Mouse (Mus musculus) heart, embryonic 13.5 days (tissue): ENCODE measurements around the gene Gnaq. TPM values are rescaled to one million over a fixed set of nuclear protein-coding genes. Genes with fewer than 3 reads are reported as not detected.
A peak's percentile ranks its signal among the peaks of the same experiment; 100 is the strongest.

ENCODE experiments used
- ATAC-seq: fragments of 200-750 bp; cut with Nextera tagmentation; 2 replicates; pipeline ENCODE4 v1.8.0; 2017; ENCODE audit warnings: moderate TSS enrichment; ENCODE audit not compliant: insufficient number of reproducible peaks, low FRiP score, low TSS enrichment; ENCODE audit errors: extremely low read depth
- H3K27ac ChIP-seq: fragments of 300-500 bp; sonication (generic); replicated peaks from 2 replicates; pipeline ENCODE4 v1.5.1; 2015; ENCODE audit warnings: moderate library complexity, mild to moderate bottlenecking, inconsistent platforms
- H3K27me3 ChIP-seq: fragments of 300-500 bp; sonication (generic); replicated peaks from 2 replicates; pipeline ENCODE4 v1.6.1; 2015; ENCODE audit warnings: mild to moderate bottlenecking, inconsistent platforms
- H3K36me3 ChIP-seq: fragments of 300-500 bp; sonication (generic); 2 replicates; pipeline ENCODE4 v1.6.1; 2015; ENCODE audit warnings: mild to moderate bottlenecking, inconsistent platforms
- H3K4me1 ChIP-seq: fragments of 300-500 bp; sonication (generic); 2 replicates; pipeline ENCODE4 v1.6.1; 2015; ENCODE audit warnings: inconsistent platforms
- H3K4me2 ChIP-seq: fragments of 300-500 bp; sonication (generic); 2 replicates; pipeline ENCODE4 v1.6.1; 2015; ENCODE audit warnings: inconsistent platforms, mild to moderate bottlenecking, moderate library complexity
- H3K4me3 ChIP-seq: fragments of 300-500 bp; sonication (generic); 2 replicates; pipeline ENCODE4 v1.5.1; 2015; ENCODE audit warnings: moderate library complexity, mild to moderate bottlenecking, inconsistent platforms
- H3K9ac ChIP-seq: fragments of 300-500 bp; sonication (generic); 2 replicates; pipeline ENCODE4 v1.6.1; 2015; ENCODE audit warnings: inconsistent platforms, mild to moderate bottlenecking, moderate library complexity
- H3K9me3 ChIP-seq: fragments of 300-500 bp; sonication (generic); 2 replicates; pipeline ENCODE4 v1.6.1; 2016; ENCODE audit warnings: inconsistent platforms
- WGBS: fragments of 180-500 bp; shearing (Covaris S2); methylation state at CpG from one replicate; pipeline ENCODE4 v1.1.7; 2015; ENCODE audit warnings: mixed read lengths; 5-methylcytosine and 5-hydroxymethylcytosine counted together
- microRNA-seq: library from miRNA; unstranded; fragments of <30 nt; microRNA quantifications from one replicate; pipeline ENCODE4, GENCODE M21; 2016
- polyA plus RNA-seq: library from polyadenylated mRNA; unstranded; fragments of >200 nt; fragmentation: Nextera tagmentation; extraction: Ambion mirVana; gene quantifications from 2 replicates; pipeline ENCODE4 v1.2.1, GENCODE M21; 2015

The Gnaq gene
- polyA plus RNA-seq, 1 experiment from 2014 or later, result 16.9 TPM

- whole genome bisulfite sequencing, result 75% methylated on average over 5 of the region's 5 CpGs
- no peak for ATAC-seq
- Histone ChIP-seq H3K36me3 (no peaks in the 10 kb centered on the region), H3K27ac (no peak overlapping the region), H3K27me3 (no peaks in the 10 kb centered on the region), H3K4me1 (no peaks in the 10 kb centered on the region), H3K9me3 (no peaks in the 10 kb centered on the region), H3K9ac (no peak overlapping the region), H3K4me2 (no peak overlapping the region), H3K4me3 (no peak overlapping the region)
Observed at GRCm38 (mm10) chr19:16418086-16418663, 285.5 kb downstream of the Gnaq start.

- H3K4me3 ChIP-seq, result no peak overlapping the region
- no peak overlapping the region for H3K27ac ChIP-seq
- H3K4me2 ChIP-seq, result no peak overlapping the region
- ATAC-seq, result no peak
- H3K9ac ChIP-seq, result no peak overlapping the region
- no peaks in the 10 kb centered on the region for H3K27me3 ChIP-seq
- peaks cover 12% of the 10 kb centered on the region for H3K9me3 ChIP-seq
- H3K4me1 ChIP-seq, result no peaks in the 10 kb centered on the region
- no peaks in the 10 kb centered on the region for H3K36me3 ChIP-seq
- 68% methylated on average over 2 of the region's 2 CpGs for WGBS
Observed at GRCm38 (mm10) chr19:16425596-16425995, 293.0 kb downstream of the Gnaq start.

GRCm38 (mm10) chr19:16431368-16431767 is 298.7 kb downstream of the Gnaq start:
- no peak for ATAC-seq
- Histone ChIP-seq H3K9me3 (peaks cover 12% of the 10 kb centered on the region), H3K36me3 (no peaks in the 10 kb centered on the region), H3K4me1 (peaks cover 15% of the 10 kb centered on the region), H3K27me3 (peaks cover 27% of the 10 kb centered on the region), H3K9ac (no peak overlapping the region), H3K27ac (no peak overlapping the region), H3K4me2 (no peak overlapping the region), H3K4me3 (no peak overlapping the region)
- WGBS, result 81% methylated on average over 8 of the region's 8 CpGs

GRCm38 (mm10) chr19:16434879-16435278 is 302.2 kb downstream of the Gnaq start:
- peak overlapping the region; percentile 91 for H3K4me2 ChIP-seq
- H3K27me3 ChIP-seq, result peaks cover 44% of the 10 kb centered on the region
- H3K27ac ChIP-seq, result no peak overlapping the region
- no peaks in the 10 kb centered on the region for H3K36me3 ChIP-seq
- peak overlapping the region; percentile 57 for H3K4me3 ChIP-seq
- 18% methylated on average over 9 of the region's 9 CpGs for WGBS
- no peak for ATAC-seq
- H3K9ac ChIP-seq, result no peak overlapping the region
- no peaks in the 10 kb centered on the region for H3K9me3 ChIP-seq
- peaks cover 44% of the 10 kb centered on the region for H3K4me1 ChIP-seq

GRCm38 (mm10) chr19:16435531-16436231 is 303.1 kb downstream of the Gnaq start, which contains the start of gene Gna14:
Gene Gna14 (plus strand): TSS chr19:16435762.
- Histone ChIP-seq H3K4me2 (peak within 1 kb of the TSS; percentile 91), H3K9ac (peak within 1 kb of the TSS; percentile 71), H3K4me1 (peaks cover 49% of the 10 kb centered on the region), H3K36me3 (no peaks in the 10 kb centered on the region), H3K9me3 (no peaks in the 10 kb centered on the region), H3K4me3 (peak within 1 kb of the TSS; percentile 57), H3K27ac (no peak within 1 kb of the TSS), H3K27me3 (peaks cover 44% of the 10 kb centered on the region)
- WGBS, result 2% methylated on average over 27 of the region's 27 CpGs
- no peak for ATAC-seq

GRCm38 (mm10) chr19:16436335-16437169 is 303.9 kb downstream of the Gnaq start:
- no peak for ATAC-seq
- H3K4me3 ChIP-seq, result peak overlapping the region; percentile 57
- peaks cover 44% of the 10 kb centered on the region for H3K27me3 ChIP-seq
- H3K9ac ChIP-seq, result peak overlapping the region; percentile 71
- 3% methylated on average over 61 of the region's 61 CpGs for WGBS
- H3K9me3 ChIP-seq, result no peaks in the 10 kb centered on the region
- H3K27ac ChIP-seq, result no peak overlapping the region
- H3K36me3 ChIP-seq, result no peaks in the 10 kb centered on the region
- peaks cover 49% of the 10 kb centered on the region for H3K4me1 ChIP-seq
- peak overlapping the region; percentile 91 for H3K4me2 ChIP-seq

Small RNA genes within 50 kb of the gene (microRNA-seq; reads per million reads assigned to microRNA genes)
- gene Mir496b, result not detected

Other genes starting within 250 kb of the Gnaq start
- gene Psat1, start 185.5 kb upstream of the Gnaq start, polyA plus RNA-seq, result 60.4 and 65.8 TPM in 2 replicates
- gene Cep78, start 147.8 kb upstream of the Gnaq start, polyA plus RNA-seq, result 12.9 and 13.4 TPM in 2 replicates